8 mouse cellular contexts compared by ENCODE assay signal in the genomic region with DNA sequence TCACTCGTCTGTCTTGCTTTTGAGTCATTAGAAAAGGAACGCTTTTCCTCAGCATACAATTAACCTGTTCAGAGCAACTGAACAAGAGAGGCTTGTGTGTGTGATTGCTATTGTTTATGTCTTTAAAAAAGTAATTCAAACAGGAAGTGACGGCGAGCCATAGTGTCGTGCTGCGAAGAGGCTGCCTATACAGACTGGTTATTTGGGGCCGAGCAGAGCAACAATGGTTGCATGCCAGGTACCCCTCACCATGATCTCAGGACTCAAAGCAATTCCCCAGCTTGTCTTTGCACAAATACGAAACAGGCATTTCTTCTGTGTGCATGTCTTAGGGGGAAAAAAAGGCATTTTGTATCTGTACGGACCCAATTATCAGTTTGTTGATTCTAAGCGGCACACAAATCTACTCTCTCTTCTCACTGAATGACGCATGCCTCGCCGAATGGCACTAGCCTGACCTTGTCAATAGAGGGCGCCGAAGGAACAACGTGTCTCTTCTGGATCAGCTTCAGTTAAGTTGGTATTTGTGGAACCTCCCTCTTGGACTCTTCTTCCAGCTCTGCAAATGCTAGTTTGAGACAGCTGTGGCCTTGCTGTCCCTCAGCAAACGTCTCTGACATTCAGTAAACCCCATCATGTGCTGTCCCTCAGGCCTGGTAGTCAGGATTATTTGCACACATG.
DNase-seq lines count a peak whose midpoint lies in the region; ATAC-seq lines count a peak whose summit lies in the region.

No protein-coding gene starts in this region.

- H3K4me3 ChIP-seq in forebrain, embryonic 11.5 days (ENCODE audit: low read depth, low read length): no peak overlapping the region
- no peak overlapping the region for H3K4me3 ChIP-seq in liver, embryonic 12.5 days
- H3K4me3 ChIP-seq in neural tube, embryonic 14.5 days (ENCODE audit: low read depth, low read length): no peak overlapping the region

- H3K9ac ChIP-seq in forebrain, embryonic 11.5 days (ENCODE audit: low read length): no peak overlapping the region
- H3K9ac ChIP-seq in liver, embryonic 12.5 days: no peak overlapping the region
- H3K9ac ChIP-seq in neural tube, embryonic 14.5 days (replicated peaks; ENCODE audit: low read depth, low read length): no peak overlapping the region

- intact Hi-C loops in heart, postnatal 14 days (cut with DNase I): loop anchor here (5.0 kb wide), 1 partner anchor 280 kb away; no protein-coding TSS in a partner anchor

- H3K4me2 ChIP-seq in forebrain, embryonic 11.5 days (ENCODE audit: low read depth, low read length, severe bottlenecking): peak overlapping the region; percentile 6; the same call in 1 of the 2 replicates
- 0 out of 2 replicates have a peak overlapping the region, but pooled peaks have one; percentile 2 for H3K4me2 ChIP-seq in liver, embryonic 12.5 days
- H3K4me2 ChIP-seq in neural tube, embryonic 14.5 days (ENCODE audit: low read depth, low read length): 0 out of 2 replicates have a peak overlapping the region, but pooled peaks have one; percentile 15

- 31% methylated on average over 17 of the region's 17 CpGs for WGBS in forebrain, embryonic 11.5 days
- WGBS in liver, embryonic 12.5 days (ENCODE audit: insufficient replicate concordance): 32% methylated on average over 17 of the region's 17 CpGs
- 40% methylated on average over 17 of the region's 17 CpGs for WGBS in neural tube, embryonic 14.5 days

- no peaks in the 10 kb centered on the region for H3K9me3 ChIP-seq in forebrain, embryonic 11.5 days (ENCODE audit: control insufficient read depth, low read length)
- no peaks in the 10 kb centered on the region for H3K9me3 ChIP-seq in liver, embryonic 12.5 days (replicated peaks)
- no peaks in the 10 kb centered on the region for H3K9me3 ChIP-seq in neural tube, embryonic 14.5 days (ENCODE audit: control insufficient read depth, low read length)

- DNase-seq in 3T3-L1 (ENCODE audit: low read depth, low spot score): peak; percentile 68
- peak; percentile 79 to 80 for DNase-seq in adrenal gland, postnatal 36 days
- peak; percentile 74 for DNase-seq in forebrain, embryonic 11.5 days (ENCODE audit: low spot score)
- DNase-seq in heart, postnatal 14 days: peak; percentile 61 to 69
- DNase-seq in kidney, postnatal 36 days: peak; percentile 34 to 73
- DNase-seq in urinary bladder, adult 2 months (ENCODE audit: low spot score): peak; percentile 28

- H3K27ac ChIP-seq in forebrain, embryonic 11.5 days (ENCODE audit: low read depth, low read length): no peak overlapping the region
- H3K27ac ChIP-seq in liver, embryonic 12.5 days: no peak overlapping the region
- no peak overlapping the region for H3K27ac ChIP-seq in neural tube, embryonic 14.5 days (ENCODE audit: low read depth, low read length)

- ATAC-seq in forebrain, embryonic 11.5 days (replicated peaks; ENCODE audit: low FRiP score): peak; percentile 62
- no peak for ATAC-seq in liver, embryonic 12.5 days
- ATAC-seq in neural tube, embryonic 14.5 days (ENCODE audit: low read depth): no peak

- H3K4me1 ChIP-seq in forebrain, embryonic 11.5 days (replicated peaks; ENCODE audit: control insufficient read depth, insufficient read depth, low read length): no peaks in the 10 kb centered on the region
- no peaks in the 10 kb centered on the region for H3K4me1 ChIP-seq in liver, embryonic 12.5 days
- no peaks in the 10 kb centered on the region for H3K4me1 ChIP-seq in neural tube, embryonic 14.5 days (ENCODE audit: control insufficient read depth, insufficient read depth, low read length)

- H3K27me3 ChIP-seq in forebrain, embryonic 11.5 days (ENCODE audit: control insufficient read depth, insufficient read depth, low read length): no peaks in the 10 kb centered on the region
- no peaks in the 10 kb centered on the region for H3K27me3 ChIP-seq in liver, embryonic 12.5 days (replicated peaks)
- no peaks in the 10 kb centered on the region for H3K27me3 ChIP-seq in neural tube, embryonic 14.5 days (ENCODE audit: control insufficient read depth, insufficient read depth, low read length)

- no peaks in the 10 kb centered on the region for H3K36me3 ChIP-seq in forebrain, embryonic 11.5 days (ENCODE audit: control insufficient read depth, insufficient read depth, low read length)
- H3K36me3 ChIP-seq in liver, embryonic 12.5 days: no peaks in the 10 kb centered on the region
- no peaks in the 10 kb centered on the region for H3K36me3 ChIP-seq in neural tube, embryonic 14.5 days (ENCODE audit: control insufficient read depth, insufficient read depth, low read length)

Comparison
In these comparisons a context has a peak if more than half of its experiments do, and no peak if none do; other contexts are left out.
1. DNase-seq: peak in every context shown above with its lines; median percentile 80 in adrenal gland, postnatal 36 days; 74 in forebrain, embryonic 11.5 days; 68 in 3T3-L1; 65 in heart, postnatal 14 days; 54 in kidney, postnatal 36 days; 28 in urinary bladder, adult 2 months.